Mouse (Mus musculus): ENCODE measurements around the gene Nutf2.

DNA sequence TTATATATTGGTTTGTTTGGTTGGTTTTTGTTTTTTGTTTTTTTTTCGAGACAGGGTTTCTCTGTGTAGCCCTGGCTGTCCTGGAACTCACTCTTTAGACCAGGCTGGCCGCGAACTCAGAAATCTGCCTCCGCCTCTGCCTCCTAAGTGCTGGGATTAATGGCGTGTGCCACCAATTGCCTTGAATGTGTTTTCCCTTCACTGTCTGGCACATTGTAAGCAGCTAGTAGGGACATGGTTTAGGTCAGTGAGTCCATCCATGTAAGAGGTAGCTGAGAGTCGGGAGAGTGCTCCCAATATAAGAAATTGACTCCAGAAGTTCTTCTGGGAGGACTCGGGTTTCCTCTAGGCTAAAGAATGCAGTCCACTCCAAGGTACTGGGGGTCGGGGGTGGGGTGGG, 6.1 kb upstream of the Nutf2 start:
- TF ChIP-seq GATA1 (IDR thresholded peaks at IDR 0.05; ENCODE audit: low read length), result no peak
- no peak for TF ChIP-seq TAL1 (IDR thresholded peaks at IDR 0.05; ENCODE audit: low read length)

Data from erythroblast, embryonic 14.5 days (primary cell).